Mouse (Mus musculus) frontal cortex, postnatal 14 days (tissue): ENCODE results near the gene Map1lc3b.

ENCODE experiments used
- DNase-seq, 2 experiments: peaks; one replicate each; pipeline ENCODE4 v3.0.0; 2022; ENCODE audit warnings: low spot score in 2 of 2

Map1lc3b gene

GRCm38 (mm10) chr8:121590203-121591177 lies at the start of gene Map1lc3b:
Gene Map1lc3b, plus strand, starts transcription at chr8:121590361.
- DNase-seq, result peak; percentile 91 to 95

GRCm38 (mm10) chr8:121541862-121542261 lies 48.3 kb upstream of the Map1lc3b start:
- no peak for DNase-seq

DNA sequence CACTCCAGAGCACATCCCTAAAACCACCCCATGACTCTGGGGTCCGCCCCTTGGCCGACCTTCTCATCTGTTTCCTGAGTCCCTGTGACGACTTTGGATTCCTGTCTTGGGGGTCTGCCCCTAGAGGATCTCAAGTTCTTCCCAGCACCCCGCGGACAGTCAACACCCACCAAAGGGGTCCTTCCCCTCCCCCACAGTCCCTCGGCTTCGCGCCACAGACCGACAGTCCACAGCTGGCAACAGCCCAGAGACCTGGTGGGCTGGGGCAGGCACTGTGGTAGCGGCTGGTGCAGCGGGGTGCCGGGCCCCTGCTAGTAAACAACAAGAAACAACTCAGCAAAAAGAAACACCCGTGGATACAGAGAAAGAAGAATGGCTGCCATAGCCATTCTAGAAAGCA lies 47.3 kb upstream of the Map1lc3b start:
- no peak for DNase-seq

DNA sequence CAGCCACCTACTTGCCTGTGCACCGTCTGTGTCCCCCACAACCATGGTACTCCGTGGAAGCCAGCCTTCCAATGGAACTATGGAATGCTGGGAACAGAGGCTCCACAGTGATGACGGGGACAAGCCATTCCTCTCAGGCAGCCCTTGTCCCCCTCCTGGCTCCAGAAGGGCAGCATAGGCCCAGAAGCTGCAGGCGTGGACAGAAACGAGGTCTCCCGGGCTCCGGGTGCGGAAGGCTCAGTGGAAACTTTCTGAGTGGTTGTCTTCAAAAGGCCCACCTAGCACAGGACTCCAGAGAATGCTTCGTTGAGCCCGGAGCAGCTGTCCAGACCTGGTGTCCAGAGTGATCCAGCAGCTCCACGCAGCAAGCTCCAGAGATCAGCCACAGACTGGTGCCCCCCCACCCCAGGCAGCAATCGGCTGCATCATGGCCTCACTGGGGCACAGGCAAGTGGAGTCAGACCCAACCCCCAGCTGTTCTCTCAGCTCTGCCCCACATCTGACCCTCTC lies 45.8 kb upstream of the Map1lc3b start, which contains the start of gene 1700018B08Rik:
Gene 1700018B08Rik (minus strand): TSS at position 45 of the 510 bp plus-strand sequence.
- no peak for DNase-seq

- DNase-seq, result no peak
Observed at GRCm38 (mm10) chr8:121544936-121545335, 45.2 kb upstream of the Map1lc3b start.

DNA sequence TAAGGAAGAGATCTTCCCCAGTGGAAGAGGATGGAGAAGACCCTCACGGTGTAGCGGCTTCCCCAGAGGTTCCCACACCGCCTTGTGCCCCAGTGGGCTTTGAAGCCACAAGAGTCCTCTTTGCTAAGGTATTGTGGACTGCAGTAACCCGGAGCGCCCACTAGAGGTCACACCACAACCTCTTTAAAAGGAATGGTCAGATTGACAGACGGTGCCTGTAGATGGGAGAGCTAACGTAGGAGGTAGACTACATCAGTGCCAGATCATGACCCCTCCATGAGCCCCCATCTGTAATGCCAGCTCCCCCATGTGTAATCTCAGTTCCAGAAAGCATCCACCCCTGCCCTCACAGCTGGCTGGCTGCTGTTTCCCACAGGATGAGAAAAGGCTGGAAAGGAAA lies 43.0 kb upstream of the Map1lc3b start:
- peak; percentile 54 to 74 for DNase-seq

GRCm38 (mm10) chr8:121550056-121550455 lies 40.1 kb upstream of the Map1lc3b start:
- DNase-seq, result no peak

- DNase-seq, result no peak
Observed at GRCm38 (mm10) chr8:121551065-121551985, 38.8 kb upstream of the Map1lc3b start.

DNA sequence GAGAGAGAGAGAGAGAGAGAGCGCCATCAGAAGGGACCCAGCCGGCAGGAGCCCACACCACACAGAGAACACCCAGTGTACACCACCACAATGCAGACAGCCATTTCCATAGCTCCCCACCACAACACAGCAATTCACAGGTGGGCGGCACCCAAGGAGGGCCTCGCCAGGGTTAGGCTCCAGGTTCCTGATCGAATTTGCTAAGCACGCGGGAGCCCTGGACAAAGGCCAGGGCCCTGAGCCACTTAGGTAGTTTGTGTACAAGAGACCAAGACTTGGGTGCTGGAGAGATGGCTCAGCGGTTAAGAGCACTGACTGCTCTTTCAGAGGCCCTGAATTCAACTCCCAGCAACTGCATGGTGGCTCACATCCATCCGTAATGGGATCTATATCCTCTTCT lies 37.7 kb upstream of the Map1lc3b start:
- no peak for DNase-seq

GRCm38 (mm10) chr8:121553831-121554475 lies 36.2 kb upstream of the Map1lc3b start:
- no peak for DNase-seq

DNA sequence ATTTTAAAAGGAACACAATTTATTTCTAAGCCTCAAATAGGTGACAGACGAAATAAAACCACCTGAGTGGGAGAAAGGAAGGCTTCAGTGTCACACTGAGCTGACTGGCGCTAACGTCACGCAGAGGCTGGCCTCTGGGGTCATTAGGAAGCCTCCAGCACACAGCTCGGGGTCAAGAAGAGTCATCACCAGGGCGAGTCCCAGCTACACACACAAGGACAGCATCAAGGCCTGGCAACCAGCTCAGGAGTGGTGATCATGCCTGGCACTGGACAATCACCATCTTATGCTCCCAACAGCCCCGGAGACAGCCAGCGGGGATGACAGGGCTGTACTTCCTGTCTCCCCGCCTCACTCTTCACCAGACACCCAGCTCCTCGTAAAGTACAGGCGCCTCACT lies 32.4 kb upstream of the Map1lc3b start:
- DNase-seq, result no peak

- DNase-seq, result no peak
Observed at GRCm38 (mm10) chr8:121558538-121558937, 31.6 kb upstream of the Map1lc3b start.

DNA sequence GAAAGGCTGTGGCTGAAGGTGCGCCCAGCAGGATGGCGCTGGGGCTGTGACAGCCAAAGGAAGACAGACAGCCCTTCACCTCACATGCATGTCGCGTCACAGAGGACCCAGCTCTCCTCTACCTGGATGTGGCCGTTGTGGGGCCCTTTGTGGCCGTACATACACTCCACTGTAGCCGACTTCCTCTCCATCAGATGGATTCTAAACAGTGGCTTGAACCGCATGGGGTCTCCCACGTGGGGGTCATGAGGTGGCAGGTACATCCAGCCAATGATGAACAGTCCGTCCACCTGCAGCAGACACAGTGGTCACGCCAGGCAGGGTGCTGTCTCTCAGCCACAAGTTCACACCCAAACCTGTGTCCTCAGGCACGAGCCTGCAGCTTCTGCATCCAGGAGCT lies 30.4 kb upstream of the Map1lc3b start:
- no peak for DNase-seq

DNA sequence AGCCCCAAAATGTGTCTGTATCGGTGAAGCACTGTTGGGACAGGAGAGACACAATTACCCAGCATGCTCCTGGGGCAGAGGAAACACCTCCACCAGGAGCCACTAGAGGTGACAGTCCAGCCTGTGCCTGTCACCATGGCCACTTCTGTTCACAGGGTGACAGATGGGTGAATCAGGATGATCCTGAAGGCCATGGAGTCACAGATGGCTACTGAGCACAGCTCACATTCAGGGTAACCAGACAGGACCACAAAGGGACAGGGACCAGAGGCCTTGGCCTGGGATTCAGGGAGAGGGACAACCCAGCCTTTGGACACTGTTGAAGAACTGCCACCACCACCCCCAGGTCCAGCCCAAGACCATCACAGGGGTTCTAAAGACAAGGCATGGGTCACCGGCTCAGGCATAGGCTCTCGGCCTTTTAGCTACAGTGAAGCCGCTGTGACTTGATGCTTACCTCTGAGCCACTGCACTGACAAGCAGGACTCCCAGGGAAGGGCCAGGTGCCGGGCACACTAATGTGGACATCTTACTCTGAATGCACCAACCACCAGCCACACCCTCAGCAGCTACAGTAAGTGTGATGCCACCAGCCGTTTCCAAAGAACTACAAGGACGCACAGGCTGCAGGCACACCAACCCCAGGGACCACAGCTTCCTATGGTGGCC lies 29.6 kb upstream of the Map1lc3b start:
- no peak for DNase-seq

GRCm38 (mm10) chr8:121561636-121562345 lies 28.4 kb upstream of the Map1lc3b start:
- no peak for DNase-seq

DNA sequence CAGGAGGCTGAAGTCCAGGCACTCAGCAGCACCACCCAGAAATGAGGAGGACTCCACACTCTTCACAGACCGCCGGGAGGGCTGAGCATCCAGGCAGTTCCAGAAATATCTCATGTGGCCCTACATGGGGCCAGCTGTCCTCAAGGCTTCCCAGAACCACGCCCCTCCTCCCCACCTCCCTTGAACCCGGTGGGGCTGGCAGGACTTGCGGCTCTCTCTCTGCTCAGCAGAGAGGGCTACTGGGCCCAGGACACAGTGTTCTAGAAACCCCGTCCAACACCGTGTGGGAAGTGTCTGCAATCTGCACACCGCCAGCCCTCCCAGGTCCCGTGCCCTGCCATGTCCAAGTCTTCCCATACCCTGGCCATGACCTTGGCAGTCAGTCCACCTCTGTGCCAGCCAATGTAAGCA lies 27.2 kb upstream of the Map1lc3b start:
- DNase-seq, result no peak

GRCm38 (mm10) chr8:121563701-121564100 lies 26.5 kb upstream of the Map1lc3b start:
- no peak for DNase-seq

GRCm38 (mm10) chr8:121568321-121568720 lies 21.8 kb upstream of the Map1lc3b start:
- DNase-seq, result no peak

- DNase-seq, result no peak
Observed at GRCm38 (mm10) chr8:121570335-121570734, 19.8 kb upstream of the Map1lc3b start.

GRCm38 (mm10) chr8:121570801-121571200 lies 19.4 kb upstream of the Map1lc3b start:
- no peak for DNase-seq
